Mouse (Mus musculus) bone marrow, adult 2 months (tissue): ENCODE results near the gene Cnr2. TPM values are rescaled to one million over a fixed set of nuclear protein-coding genes. Genes with fewer than 3 reads are reported as not detected.

Source experiments
- H3K27ac ChIP-seq: fragments of 200-500 bp; 2 replicates; pipeline ENCODE4 v1.5.1; 2012; ENCODE audit warnings: low read depth, mild to moderate bottlenecking, control low read depth, inconsistent platforms, low read length; ENCODE audit not compliant: control insufficient read depth, poor library complexity, insufficient read depth
- H3K4me1 ChIP-seq: fragments of 200-500 bp; 2 replicates; pipeline ENCODE4 v1.6.1; 2011; ENCODE audit warnings: low read length; ENCODE audit not compliant: control insufficient read depth, insufficient read depth
- H3K4me3 ChIP-seq: fragments of 200-500 bp; replicated peaks from 2 replicates; pipeline ENCODE3; 2011; ENCODE audit warnings: mild to moderate bottlenecking, low read depth, low read length, control low read depth; ENCODE audit not compliant: control insufficient read depth
- CTCF ChIP-seq: fragments of 200-500 bp; IDR thresholded peaks from 2 replicates; pipeline ENCODE4 v1.5.1; 2011; ENCODE audit warnings: low read length, control low read depth; ENCODE audit not compliant: control insufficient read depth, insufficient read depth
- POLR2A ChIP-seq: fragments of 200-500 bp; IDR thresholded peaks from 2 replicates; pipeline ENCODE4 v1.6.1; 2011; ENCODE audit warnings: low read depth, mild to moderate bottlenecking, control low read depth, low read length, borderline replicate concordance; ENCODE audit not compliant: control insufficient read depth
- WGBS: fragments of 180-500 bp; shearing (Covaris S2); methylation state at CpG from one replicate; pipeline ENCODE4 v1.1.7; 2018; 5-methylcytosine and 5-hydroxymethylcytosine counted together
- polyA plus RNA-seq: library from polyadenylated mRNA; stranded (reverse); fragments of >200 nt; gene quantifications from 2 replicates; pipeline ENCODE4 v1.2.4, GENCODE M21; 2011; ENCODE audit warnings: low replicate concordance; ENCODE audit not compliant: missing spikeins, insufficient read depth, insufficient read length

The Cnr2 gene
- polyA plus RNA-seq, 1 experiment: 12.2 TPM

DNA sequence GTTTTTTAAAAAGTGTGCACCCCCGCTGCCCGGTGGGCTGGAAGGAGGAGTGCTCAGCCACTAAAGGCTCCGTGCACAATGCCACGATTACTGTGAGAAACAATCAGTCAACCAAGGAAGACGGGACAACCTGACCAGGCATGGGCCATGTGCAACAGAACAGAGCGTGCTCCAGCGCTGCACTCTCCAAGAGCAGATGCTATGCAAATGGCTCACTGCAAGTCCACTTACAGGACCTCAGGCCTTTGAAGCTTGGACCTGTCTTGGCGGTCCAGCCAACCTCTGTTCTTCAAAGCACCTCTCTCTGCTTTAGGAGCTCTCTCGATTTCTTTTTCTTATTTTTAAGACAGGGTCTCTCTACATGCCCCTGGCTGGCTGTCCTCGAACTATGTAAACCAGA, 14.6 kb upstream of the Cnr2 start:
- 91% methylated on average over 10 of the region's 10 CpGs for WGBS

GRCm38 (mm10) chr4:135882023-135882422, 13.2 kb upstream of the Cnr2 start:
- 74% methylated on average over 6 of the region's 6 CpGs for WGBS
- TF ChIP-seq CTCF (no peak), POLR2A (no peak)
- no peak overlapping the region for H3K27ac ChIP-seq

More for the DNA sequence above, 14.6 kb upstream of the Cnr2 start:
- Histone ChIP-seq H3K4me3 (no peak overlapping the region), H3K27ac (no peak overlapping the region), H3K4me1 (peaks cover 6% of the 10 kb centered on the region; the same call in 1 of the 2 replicates)
- TF ChIP-seq CTCF (no peak), POLR2A (no peak)

GRCm38 (mm10) chr4:135883401-135883851, 11.8 kb upstream of the Cnr2 start:
- H3K27ac ChIP-seq: no peak overlapping the region
- WGBS: 74% methylated on average over 10 of the region's 10 CpGs

More at GRCm38 (mm10) chr4:135882023-135882422, 13.2 kb upstream of the Cnr2 start:
- Histone ChIP-seq H3K4me1 (peaks cover under 1% of the 10 kb centered on the region; the same call in 1 of the 2 replicates), H3K4me3 (no peak overlapping the region)

DNA sequence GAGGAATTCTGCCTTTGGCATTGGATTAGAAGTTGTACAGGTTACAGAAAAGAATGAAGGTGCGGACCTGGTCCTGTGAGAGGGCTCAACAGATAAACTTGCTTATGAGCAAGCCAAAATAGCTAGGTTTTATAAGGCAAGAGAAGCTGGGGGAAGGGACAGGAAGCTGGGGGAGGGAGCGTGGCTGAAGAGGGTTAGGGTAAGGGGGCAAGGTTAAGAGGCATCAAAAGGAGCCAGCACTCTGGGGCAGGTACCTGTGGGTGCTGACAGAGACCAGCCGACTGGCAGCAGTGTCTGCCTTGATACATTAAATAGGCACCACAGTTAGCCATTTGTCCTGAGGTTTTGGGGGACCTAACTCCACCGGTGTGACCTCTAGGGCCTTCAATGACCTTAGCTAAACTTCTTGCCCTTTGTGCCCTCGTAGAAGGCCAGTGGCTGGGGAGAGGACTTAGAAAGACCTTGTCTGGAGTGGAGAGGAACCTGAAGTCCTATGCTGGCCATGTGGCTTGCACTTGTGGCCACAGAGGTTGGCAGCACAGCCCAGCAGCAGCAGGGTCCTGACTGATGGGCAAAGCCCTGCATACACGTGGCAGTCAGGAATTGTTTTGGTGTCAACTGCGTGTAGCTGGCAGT, 11.2 kb upstream of the Cnr2 start:
- TF ChIP-seq POLR2A: no peak
- TF ChIP-seq CTCF: no peak
- Histone ChIP-seq H3K4me1 (0 out of 2 replicates have a peak, but pooled peaks cover 1% of the 10 kb centered on the region), H3K4me3 (no peak overlapping the region), H3K27ac (no peak overlapping the region)
- WGBS: 35% methylated on average over 7 of the region's 7 CpGs

More at GRCm38 (mm10) chr4:135883401-135883851, 11.8 kb upstream of the Cnr2 start:
- H3K4me1 ChIP-seq: 0 out of 2 replicates have a peak, but pooled peaks cover under 1% of the 10 kb centered on the region
- no peak overlapping the region for H3K4me3 ChIP-seq
- TF ChIP-seq POLR2A (no peak), CTCF (no peak)

- Histone ChIP-seq H3K4me1 (0 out of 2 replicates have a peak, but pooled peaks cover 1% of the 10 kb centered on the region), H3K27ac (no peak overlapping the region), H3K4me3 (no peak overlapping the region)
- 83% methylated on average over 6 of the region's 6 CpGs for WGBS
- no peak for TF ChIP-seq POLR2A
- no peak for TF ChIP-seq CTCF
Observed at GRCm38 (mm10) chr4:135884531-135884930, 10.7 kb upstream of the Cnr2 start.

DNA sequence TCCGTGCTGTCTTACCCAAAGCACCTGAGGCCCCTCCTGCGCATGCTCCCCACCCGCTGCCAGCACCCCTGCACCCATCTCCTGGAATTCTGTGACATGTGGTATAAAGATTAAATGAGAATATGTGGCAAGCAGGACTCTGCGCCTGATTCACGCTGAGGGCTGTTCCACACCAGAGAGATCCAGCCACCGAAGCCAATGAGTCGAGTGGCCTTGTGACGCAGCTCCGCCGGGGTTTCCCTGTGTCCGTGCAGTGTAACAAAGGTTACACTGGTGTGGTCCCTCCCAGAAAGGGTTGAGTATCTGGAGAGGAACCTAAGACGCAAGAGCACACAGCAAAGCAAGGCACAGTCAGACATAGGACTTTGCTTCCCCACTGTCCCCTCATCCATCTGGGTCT, 9.5 kb upstream of the Cnr2 start:
- H3K4me3 ChIP-seq: no peak overlapping the region
- H3K27ac ChIP-seq: no peak overlapping the region
- TF ChIP-seq POLR2A (no peak), CTCF (no peak)
- H3K4me1 ChIP-seq: peaks cover 1% of the 10 kb centered on the region; the same call in 1 of the 2 replicates
- WGBS: 89% methylated on average over 12 of the region's 12 CpGs

DNA sequence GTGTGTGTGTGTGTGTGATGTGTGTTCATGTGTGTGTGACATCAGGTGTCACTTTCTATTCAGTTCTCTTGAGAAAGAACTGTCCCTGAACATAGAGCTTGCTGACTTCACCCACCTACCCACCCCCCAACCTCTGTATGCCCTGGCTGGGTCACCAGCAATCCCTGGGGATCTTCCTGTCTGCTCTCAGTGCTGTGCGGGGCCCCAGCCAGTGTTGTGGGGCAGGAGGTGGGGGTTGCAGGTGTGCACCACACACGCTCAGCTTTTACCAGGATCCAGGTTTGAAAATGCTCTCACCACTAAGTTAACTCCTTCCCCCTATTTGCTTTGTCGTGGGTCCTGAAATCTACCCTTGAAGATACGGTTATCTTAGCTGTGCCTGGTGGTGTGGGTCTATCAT, 9.0 kb upstream of the Cnr2 start:
- 76% methylated on average over 4 of the region's 4 CpGs for WGBS
- no peak for TF ChIP-seq POLR2A
- H3K27ac ChIP-seq: no peak overlapping the region
- peaks cover 3% of the 10 kb centered on the region; the same call in 1 of the 2 replicates for H3K4me1 ChIP-seq
- H3K4me3 ChIP-seq: no peak overlapping the region

GRCm38 (mm10) chr4:135888448-135889057, 6.6 kb upstream of the Cnr2 start:
- TF ChIP-seq CTCF (no peak), POLR2A (peak; percentile 11; the same call in 1 of the 2 replicates)
- Histone ChIP-seq H3K4me3 (no peak overlapping the region), H3K4me1 (peaks cover 4% of the 10 kb centered on the region; the same call in 1 of the 2 replicates), H3K27ac (no peak overlapping the region)
- 87% methylated on average over 24 of the region's 24 CpGs for WGBS
